Mouse (Mus musculus): Measurements from ENCODE around the gene Gpr35.

GRCm38 (mm10) chr1:93010731-93011130 lies 60.1 kb downstream of the Gpr35 start:
- TF ChIP-seq POLR2A (IDR thresholded peaks at IDR 0.05; ENCODE audit: insufficient read length, low read depth) (no peak), MAX (IDR thresholded peaks at IDR 0.05; ENCODE audit: low read depth) (no peak), MYOD1 (IDR thresholded peaks at IDR 0.05; ENCODE audit: control insufficient read depth in 1 of 3, insufficient read length in 2 of 3, low read depth in 2 of 3) (no peak), TCF12 (IDR thresholded peaks at IDR 0.05; ENCODE audit: insufficient read depth, poor library complexity, severe bottlenecking) (no peak), USF1 (IDR thresholded peaks at IDR 0.05; ENCODE audit: low read depth) (no peak)
